Mouse (Mus musculus): ENCODE results near the gene Runx1.

DNA sequence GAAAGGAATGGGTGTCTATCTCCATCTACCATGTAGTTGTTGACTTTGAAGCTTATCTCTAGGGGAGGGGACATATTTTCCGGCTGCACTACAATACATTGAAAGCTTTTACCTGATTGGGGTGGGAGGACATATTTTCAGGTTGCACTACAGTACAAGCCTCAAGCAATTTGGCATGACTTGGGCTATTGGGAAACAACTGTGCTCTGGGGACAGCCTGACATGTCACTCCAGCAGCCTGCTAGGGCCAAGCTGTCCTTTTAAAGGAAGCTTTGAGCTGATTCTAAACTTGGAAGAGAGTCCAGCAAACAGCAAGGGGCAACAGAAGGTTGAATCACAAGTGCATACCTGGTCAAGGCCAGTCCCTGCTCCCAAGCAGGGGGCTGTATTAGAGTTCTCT is 270.9 kb downstream of the Runx1 start:
- TF ChIP-seq CTCF (IDR thresholded peaks at IDR 0.05; ENCODE audit: control insufficient read depth, insufficient read depth, low read length) (no peak), POLR2A (IDR thresholded peaks at IDR 0.05; ENCODE audit: borderline replicate concordance, control insufficient read depth, low read depth, low read length) (no peak)
